ENCODE assay signal across 11 mouse cellular contexts in the genomic region with DNA sequence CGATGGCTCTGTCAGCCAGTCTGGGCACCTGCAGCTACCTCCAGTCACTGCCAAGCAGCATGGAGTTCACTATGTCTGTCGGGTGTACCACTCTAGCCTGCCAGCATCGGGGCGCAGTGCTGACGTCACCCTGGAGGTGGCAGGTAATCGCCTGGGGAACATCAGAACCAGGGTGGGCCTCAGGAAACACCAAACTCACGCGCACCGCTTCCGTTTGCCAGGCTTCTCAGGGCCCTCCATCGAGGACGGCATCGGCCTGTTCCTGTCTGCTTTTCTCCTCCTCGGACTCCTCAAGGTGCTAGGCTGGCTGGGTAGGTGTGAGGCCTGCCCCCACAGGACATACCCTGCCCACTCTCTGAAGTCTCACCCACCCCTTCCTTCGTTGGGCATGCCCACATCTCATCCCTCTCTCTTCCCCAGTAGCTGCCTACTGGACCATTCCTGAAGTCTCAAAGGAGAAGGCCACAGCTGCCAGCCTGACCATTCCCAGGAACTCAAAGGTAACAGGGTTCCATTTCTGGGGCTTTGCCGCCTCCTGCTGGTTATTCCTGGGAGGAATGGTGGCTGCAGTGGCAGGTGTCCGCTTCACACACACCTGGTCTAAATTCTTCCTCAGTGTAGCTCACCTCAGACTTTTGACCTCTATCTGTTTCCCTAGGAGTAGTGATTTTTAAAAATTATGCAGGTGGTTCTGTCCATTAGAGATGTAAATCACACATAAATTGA. TPM values are rescaled to one million over a fixed set of nuclear protein-coding genes. Genes with fewer than 3 reads are reported as not detected.
A peak's percentile ranks its signal among the peaks of the same experiment; 100 is the strongest.
DNase-seq lines count a peak whose midpoint lies in the region; ATAC-seq and TF ChIP-seq lines count a peak whose summit lies in the region.
"Had no signal": no experiment of that assay in that cellular context is flagged by ENCODE, and none has a peak within 500 bp of the region (broad histone marks: within the 10 kb centered on the region; RNA-seq: fewer than 3 reads in every experiment).

No protein-coding gene starts in this region.

- no peak overlapping the region for H3K9ac ChIP-seq in hindbrain, embryonic 11.5 days (ENCODE audit: low read depth, low read length)
- no peak overlapping the region for H3K9ac ChIP-seq in hindbrain, embryonic 16.5 days (ENCODE audit: low read depth, low read length)
- H3K9ac ChIP-seq in midbrain, postnatal 0 days (replicated peaks; ENCODE audit: low read length, poor library complexity, severe bottlenecking), result no peak overlapping the region
- H3K9ac ChIP-seq in midbrain, embryonic 13.5 days (replicated peaks), result no peak overlapping the region
- H3K9ac ChIP-seq in liver, postnatal 0 days (replicated peaks), result no peak overlapping the region

- peak; percentile 53 for TF ChIP-seq CTCF in midbrain, postnatal 0 days (IDR thresholded peaks at IDR 0.05)
- peak; percentile 64 for TF ChIP-seq CTCF in liver, postnatal 0 days (IDR thresholded peaks at IDR 0.05; ENCODE audit: low read depth)

- H3K4me2 ChIP-seq in hindbrain, embryonic 11.5 days (replicated peaks; ENCODE audit: low read depth, low read length), result no peak overlapping the region
- no peak overlapping the region for H3K4me2 ChIP-seq in hindbrain, embryonic 16.5 days (ENCODE audit: low read length)
- no peak overlapping the region for H3K4me2 ChIP-seq in midbrain, postnatal 0 days (ENCODE audit: low read depth, low read length, poor library complexity, severe bottlenecking)
- H3K4me2 ChIP-seq in midbrain, embryonic 13.5 days (replicated peaks), result no peak overlapping the region
- H3K4me2 ChIP-seq in liver, postnatal 0 days (ENCODE audit: low read depth, low read length), result no peak overlapping the region

- ATAC-seq in hindbrain, embryonic 11.5 days (ENCODE audit: low FRiP score), result no peak
- ATAC-seq in hindbrain, embryonic 16.5 days, result no peak
- no peak for ATAC-seq in midbrain, postnatal 0 days (ENCODE audit: low FRiP score)
- ATAC-seq in midbrain, embryonic 13.5 days, result no peak
- no peak for ATAC-seq in liver, postnatal 0 days
- ATAC-seq: inflammation-experienced regulatory T-cells, adult 6 months had no signal

- no peaks in the 10 kb centered on the region for H3K9me3 ChIP-seq in hindbrain, embryonic 11.5 days (ENCODE audit: control insufficient read depth, low read length)
- no peaks in the 10 kb centered on the region for H3K9me3 ChIP-seq in hindbrain, embryonic 16.5 days (ENCODE audit: control insufficient read depth, low read length)
- no peaks in the 10 kb centered on the region for H3K9me3 ChIP-seq in midbrain, postnatal 0 days (ENCODE audit: low read length)
- no peaks in the 10 kb centered on the region for H3K9me3 ChIP-seq in midbrain, embryonic 13.5 days
- no peaks in the 10 kb centered on the region for H3K9me3 ChIP-seq in liver, postnatal 0 days (ENCODE audit: low read length)

- no peak for TF ChIP-seq EP300 in liver, postnatal 0 days (IDR thresholded peaks at IDR 0.05; ENCODE audit: low read depth)

- 70% methylated on average over 17 of the region's 17 CpGs for WGBS in hindbrain, embryonic 11.5 days
- WGBS in hindbrain, embryonic 16.5 days, result 74% methylated on average over 17 of the region's 17 CpGs
- WGBS in midbrain, postnatal 0 days, result 77% methylated on average over 17 of the region's 17 CpGs
- WGBS in midbrain, embryonic 13.5 days, result 72% methylated on average over 17 of the region's 17 CpGs
- WGBS in liver, postnatal 0 days (ENCODE audit: insufficient replicate concordance), result 82% methylated on average over 17 of the region's 17 CpGs

- no peak overlapping the region for H3K27ac ChIP-seq in hindbrain, embryonic 11.5 days (ENCODE audit: low read depth, low read length)
- H3K27ac ChIP-seq in hindbrain, embryonic 16.5 days (ENCODE audit: low read depth, low read length), result no peak overlapping the region
- no peak overlapping the region for H3K27ac ChIP-seq in midbrain, postnatal 0 days (ENCODE audit: low read depth, low read length)
- H3K27ac ChIP-seq in midbrain, embryonic 13.5 days, result no peak overlapping the region
- no peak overlapping the region for H3K27ac ChIP-seq in liver, postnatal 0 days (ENCODE audit: low read depth)

- peak; percentile 41 for DNase-seq in hindbrain, embryonic 11.5 days (ENCODE audit: low spot score)
- no peak for DNase-seq in midbrain, postnatal 0 days (ENCODE audit: low spot score)
- DNase-seq in R1 (ENCODE audit: low read depth, low spot score), result peak; percentile 70
- peak; percentile 53 for DNase-seq in liver, postnatal 0 days
- no peak for DNase-seq in urinary bladder, postnatal 25 days (ENCODE audit: low spot score)
- DNase-seq: midbrain, embryonic 14.5 days; thymus, postnatal 14 days had no signal

- no peaks in the 10 kb centered on the region for H3K36me3 ChIP-seq in hindbrain, embryonic 11.5 days (ENCODE audit: control insufficient read depth, insufficient read depth, low read length)
- no peaks in the 10 kb centered on the region for H3K36me3 ChIP-seq in hindbrain, embryonic 16.5 days (ENCODE audit: control insufficient read depth, insufficient read depth, low read length)
- no peaks in the 10 kb centered on the region for H3K36me3 ChIP-seq in midbrain, postnatal 0 days (ENCODE audit: insufficient read depth, low read length)
- H3K36me3 ChIP-seq in midbrain, embryonic 13.5 days, result peaks cover 26% of the 10 kb centered on the region
- peaks cover 41% of the 10 kb centered on the region for H3K36me3 ChIP-seq in liver, postnatal 0 days (replicated peaks; ENCODE audit: insufficient read depth, low read length)

- no peaks in the 10 kb centered on the region for H3K27me3 ChIP-seq in hindbrain, embryonic 11.5 days (ENCODE audit: control insufficient read depth, insufficient read depth, low read length)
- no peaks in the 10 kb centered on the region for H3K27me3 ChIP-seq in hindbrain, embryonic 16.5 days (replicated peaks; ENCODE audit: control insufficient read depth, insufficient read depth, low read length)
- no peaks in the 10 kb centered on the region for H3K27me3 ChIP-seq in midbrain, postnatal 0 days (ENCODE audit: insufficient read depth, low read length)
- no peaks in the 10 kb centered on the region for H3K27me3 ChIP-seq in midbrain, embryonic 13.5 days
- H3K27me3 ChIP-seq in liver, postnatal 0 days (ENCODE audit: insufficient read depth, low read length), result no peaks in the 10 kb centered on the region

- H3K4me3 ChIP-seq in hindbrain, embryonic 11.5 days (ENCODE audit: low read depth, low read length), result no peak overlapping the region
- H3K4me3 ChIP-seq in hindbrain, embryonic 16.5 days (ENCODE audit: low read length), result no peak overlapping the region
- H3K4me3 ChIP-seq in midbrain, postnatal 0 days (ENCODE audit: low read depth, low read length), result no peak overlapping the region
- H3K4me3 ChIP-seq in midbrain, embryonic 13.5 days (replicated peaks), result no peak overlapping the region
- H3K4me3 ChIP-seq in liver, postnatal 0 days (ENCODE audit: low read depth, low read length), result no peak overlapping the region
- H3K4me3 ChIP-seq: erythroblast, embryonic 14.5 days had no signal

- H3K4me1 ChIP-seq in hindbrain, embryonic 11.5 days (replicated peaks; ENCODE audit: control insufficient read depth, insufficient read depth, low read length), result no peaks in the 10 kb centered on the region
- H3K4me1 ChIP-seq in hindbrain, embryonic 16.5 days (ENCODE audit: control insufficient read depth, insufficient read depth, low read depth, low read length), result peaks cover 10% of the 10 kb centered on the region
- H3K4me1 ChIP-seq in midbrain, postnatal 0 days (ENCODE audit: insufficient read depth, low read length), result 0 out of 2 replicates have a peak, but pooled peaks cover 5% of the 10 kb centered on the region
- H3K4me1 ChIP-seq in midbrain, embryonic 13.5 days (replicated peaks), result peaks cover 26% of the 10 kb centered on the region
- peaks cover 8% of the 10 kb centered on the region for H3K4me1 ChIP-seq in liver, postnatal 0 days (ENCODE audit: insufficient read depth)

RNA-seq across cellular contexts. Expression of a gene that starts 3.0 kb away (rescaled TPM):
- polyA plus RNA-seq in hindbrain, embryonic 11.5 days (2014; fragmentation: Nextera tagmentation; extraction: Ambion mirVana), result 32.5 and 32.9 TPM in 2 replicates
- polyA plus RNA-seq in hindbrain, embryonic 16.5 days (2015; fragmentation: Nextera tagmentation; extraction: Ambion mirVana), result 52.7 and 58.8 TPM in 2 replicates
- total RNA-seq in midbrain, postnatal 0 days (2014; rRNA removed), result 81.8 and 83.0 TPM in 2 replicates
- polyA plus RNA-seq in midbrain, postnatal 0 days (2015; fragmentation: Nextera tagmentation; extraction: Ambion mirVana), result 33.1 and 38.2 TPM in 2 replicates
- polyA plus RNA-seq in midbrain, embryonic 13.5 days (2015; fragmentation: Nextera tagmentation; extraction: Ambion mirVana), result 49.8 and 56.9 TPM in 2 replicates
- 6.8 and 7.4 TPM in 2 replicates for polyA plus RNA-seq in liver, postnatal 0 days (2015; fragmentation: Nextera tagmentation; extraction: Ambion mirVana)

RNA-seq across cellular contexts. Expression of a gene that starts 10.7 kb away (rescaled TPM):
- 8.1 and 9.3 TPM in 2 replicates for polyA plus RNA-seq in hindbrain, embryonic 11.5 days (2014; fragmentation: Nextera tagmentation; extraction: Ambion mirVana)
- polyA plus RNA-seq in hindbrain, embryonic 16.5 days (2015; fragmentation: Nextera tagmentation; extraction: Ambion mirVana), result 16.2 and 17.2 TPM in 2 replicates
- total RNA-seq in midbrain, postnatal 0 days (2014; rRNA removed), result 44.3 and 50.9 TPM in 2 replicates
- polyA plus RNA-seq in midbrain, postnatal 0 days (2015; fragmentation: Nextera tagmentation; extraction: Ambion mirVana), result 18.5 and 18.6 TPM in 2 replicates
- 20.3 TPM in 2 replicates for polyA plus RNA-seq in midbrain, embryonic 13.5 days (2015; fragmentation: Nextera tagmentation; extraction: Ambion mirVana)
- 7.1 and 7.9 TPM in 2 replicates for polyA plus RNA-seq in liver, postnatal 0 days (2015; fragmentation: Nextera tagmentation; extraction: Ambion mirVana)

RNA-seq across cellular contexts. Expression of a gene that starts 10.7 kb away (rescaled TPM):
- polyA plus RNA-seq in hindbrain, embryonic 11.5 days (2014; fragmentation: Nextera tagmentation; extraction: Ambion mirVana), result 14.5 and 16.6 TPM in 2 replicates
- polyA plus RNA-seq in hindbrain, embryonic 16.5 days (2015; fragmentation: Nextera tagmentation; extraction: Ambion mirVana), result 29.2 and 32.6 TPM in 2 replicates
- total RNA-seq in midbrain, postnatal 0 days (2014; rRNA removed), result 41.4 and 44.4 TPM in 2 replicates
- 29.0 and 29.1 TPM in 2 replicates for polyA plus RNA-seq in midbrain, postnatal 0 days (2015; fragmentation: Nextera tagmentation; extraction: Ambion mirVana)
- polyA plus RNA-seq in midbrain, embryonic 13.5 days (2015; fragmentation: Nextera tagmentation; extraction: Ambion mirVana), result 18.1 and 19.6 TPM in 2 replicates
- 47.0 and 47.9 TPM in 2 replicates for polyA plus RNA-seq in liver, postnatal 0 days (2015; fragmentation: Nextera tagmentation; extraction: Ambion mirVana)

RNA-seq across cellular contexts. Expression of a gene that starts 13.8 kb away (rescaled TPM):
- polyA plus RNA-seq in hindbrain, embryonic 11.5 days (2014; fragmentation: Nextera tagmentation; extraction: Ambion mirVana), result 201 and 205 TPM in 2 replicates
- polyA plus RNA-seq in hindbrain, embryonic 16.5 days (2015; fragmentation: Nextera tagmentation; extraction: Ambion mirVana), result 183 and 189 TPM in 2 replicates
- total RNA-seq in midbrain, postnatal 0 days (2014; rRNA removed), result 47.9 and 60.9 TPM in 2 replicates
- 170 and 185 TPM in 2 replicates for polyA plus RNA-seq in midbrain, postnatal 0 days (2015; fragmentation: Nextera tagmentation; extraction: Ambion mirVana)
- polyA plus RNA-seq in midbrain, embryonic 13.5 days (2015; fragmentation: Nextera tagmentation; extraction: Ambion mirVana), result 193 and 195 TPM in 2 replicates
- polyA plus RNA-seq in liver, postnatal 0 days (2015; fragmentation: Nextera tagmentation; extraction: Ambion mirVana), result 82.2 and 85.5 TPM in 2 replicates

RNA-seq across cellular contexts. Expression of a gene that starts 14.1 kb away (rescaled TPM):
- 26.8 and 29.4 TPM in 2 replicates for polyA plus RNA-seq in hindbrain, embryonic 11.5 days (2014; fragmentation: Nextera tagmentation; extraction: Ambion mirVana)
- polyA plus RNA-seq in hindbrain, embryonic 16.5 days (2015; fragmentation: Nextera tagmentation; extraction: Ambion mirVana), result 20.7 and 23.5 TPM in 2 replicates
- 14.3 and 15.7 TPM in 2 replicates for total RNA-seq in midbrain, postnatal 0 days (2014; rRNA removed)
- 14.6 and 17.3 TPM in 2 replicates for polyA plus RNA-seq in midbrain, postnatal 0 days (2015; fragmentation: Nextera tagmentation; extraction: Ambion mirVana)
- polyA plus RNA-seq in midbrain, embryonic 13.5 days (2015; fragmentation: Nextera tagmentation; extraction: Ambion mirVana), result 24.4 and 25.7 TPM in 2 replicates
- 12.7 and 12.8 TPM in 2 replicates for polyA plus RNA-seq in liver, postnatal 0 days (2015; fragmentation: Nextera tagmentation; extraction: Ambion mirVana)

Comparison
In these comparisons a context has a peak if more than half of its experiments do, and no peak if none do; other contexts are left out.
1. DNase-seq: peak in hindbrain, embryonic 11.5 days (single experiment), R1 (single experiment) and liver, postnatal 0 days (single experiment); none in midbrain, postnatal 0 days (single experiment) and urinary bladder, postnatal 25 days (single experiment).